Mouse (Mus musculus) heart, embryonic 14.5 days (tissue): Measurements from ENCODE around the gene Dis3l. TPM values are rescaled to one million over a fixed set of nuclear protein-coding genes. Genes with fewer than 3 reads are reported as not detected.

Source experiments
- ATAC-seq: fragments of 200-750 bp; cut with Nextera tagmentation; 2 replicates; pipeline ENCODE4 v1.8.0; 2017; ENCODE audit warnings: low read depth, moderate TSS enrichment; ENCODE audit not compliant: insufficient number of reproducible peaks, insufficient read depth, low FRiP score
- H3K27ac ChIP-seq, 2 experiments: fragments of 200-500 bp in 1 of 2; fragments of 300-500 bp in 1 of 2; sonication (generic) in 1 of 2; replicated peaks in 1 of 2; 2 replicates each; pipeline ENCODE4 v1.5.1; 2012 to 2014; ENCODE audit warnings: low read depth in 2 of 2, low read length in 2 of 2, control low read depth in 1 of 2, mild to moderate bottlenecking in 1 of 2, mixed read lengths in 1 of 2; ENCODE audit not compliant: control insufficient read depth in 1 of 2, insufficient read depth in 1 of 2
- H3K27me3 ChIP-seq: fragments of 300-500 bp; sonication (generic); 2 replicates; pipeline ENCODE4 v1.6.1; 2014; ENCODE audit warnings: mild to moderate bottlenecking, low read length, control low read depth; ENCODE audit not compliant: control insufficient read depth, insufficient read depth
- H3K36me3 ChIP-seq: fragments of 300-500 bp; sonication (generic); 2 replicates; pipeline ENCODE4 v1.6.1; 2014; ENCODE audit warnings: mild to moderate bottlenecking, control low read depth, low read length, mixed read lengths; ENCODE audit not compliant: control insufficient read depth, insufficient read depth
- H3K4me1 ChIP-seq, 2 experiments: fragments of 200-500 bp in 1 of 2; fragments of 300-500 bp in 1 of 2; sonication (generic) in 1 of 2; 2 replicates each; pipeline ENCODE4 v1.6.1; 2012 to 2014; ENCODE audit warnings: low read length in 2 of 2, control low read depth in 1 of 2, mixed read lengths in 1 of 2; ENCODE audit not compliant: control insufficient read depth in 2 of 2, insufficient read depth in 2 of 2
- H3K4me2 ChIP-seq: fragments of 300-500 bp; sonication (generic); 2 replicates; pipeline ENCODE4 v1.6.1; 2014; ENCODE audit warnings: mild to moderate bottlenecking, low read length
- H3K4me3 ChIP-seq, 2 experiments: fragments of 200-500 bp in 1 of 2; fragments of 300-500 bp in 1 of 2; sonication (generic) in 1 of 2; 2 replicates each; pipeline ENCODE4 v1.5.1; 2012 to 2014; ENCODE audit warnings: low read length in 2 of 2, mild to moderate bottlenecking in 2 of 2, control low read depth in 1 of 2, low read depth in 1 of 2, moderate library complexity in 1 of 2; ENCODE audit not compliant: control insufficient read depth in 1 of 2, insufficient read depth in 1 of 2
- H3K9ac ChIP-seq: fragments of 300-500 bp; sonication (generic); 2 replicates; pipeline ENCODE4 v1.6.1; 2014; ENCODE audit warnings: mild to moderate bottlenecking, low read length
- H3K9me3 ChIP-seq: fragments of 300-500 bp; sonication (generic); 2 replicates; pipeline ENCODE4 v1.6.1; 2016; ENCODE audit warnings: low read length, control low read depth; ENCODE audit not compliant: control insufficient read depth
- WGBS: fragments of 180-500 bp; shearing (Covaris S2); extraction: QIAGEN DNeasy Blood & Tissue Kit; methylation state at CpG from one replicate; pipeline ENCODE4 v1.1.7; 2014; 5-methylcytosine and 5-hydroxymethylcytosine counted together
- polyA plus RNA-seq: library from polyadenylated mRNA; unstranded; fragments of >200 nt; fragmentation: Nextera tagmentation; extraction: Ambion mirVana; gene quantifications from 2 replicates; pipeline ENCODE4 v1.2.1, GENCODE M21; 2014

Dis3l gene
- polyA plus RNA-seq, 1 experiment from 2014 or later, result 19.3 TPM

GRCm38 (mm10) chr9:64343656-64344055, 2.6 kb upstream of the Dis3l start:
- Histone ChIP-seq H3K27me3 (no peaks in the 10 kb centered on the region), H3K27ac (no peak overlapping the region), H3K36me3 (no peaks in the 10 kb centered on the region), H3K4me3 (no peak overlapping the region), H3K9me3 (no peaks in the 10 kb centered on the region), H3K9ac (no peak overlapping the region), H3K4me1 (peaks cover 0 to 9% of the 10 kb centered on the region in 2 experiments; a peak in 2 of 4 replicates), H3K4me2 (no peak overlapping the region)
- WGBS, result 80% methylated on average over 2 of the region's 2 CpGs
- no peak for ATAC-seq

- Histone ChIP-seq H3K27ac (peak overlapping the region in 1 of 2 experiments; percentile 99; a peak in 1 of 4 replicates), H3K4me3 (peak overlapping the region in 1 of 2 experiments; percentile 79; a peak in 2 of 4 replicates), H3K9me3 (no peaks in the 10 kb centered on the region), H3K9ac (peak overlapping the region; percentile 99), H3K4me1 (peaks cover 0 to 9% of the 10 kb centered on the region in 2 experiments; a peak in 2 of 4 replicates), H3K36me3 (peaks cover 13% of the 10 kb centered on the region), H3K27me3 (no peaks in the 10 kb centered on the region), H3K4me2 (peak overlapping the region; percentile 86)
- WGBS, result 85% methylated on average over 8 of the region's 8 CpGs
- no peak for ATAC-seq
These were observed 583 bp upstream of the Dis3l start for GRCm38 (mm10) chr9:64341671-64342070.

GRCm38 (mm10) chr9:64340351-64341253, 486 bp downstream of the Dis3l start:
- peak; percentile 91 for ATAC-seq
- H3K4me2 ChIP-seq, result peak overlapping the region; percentile 86
- H3K36me3 ChIP-seq, result peaks cover 23% of the 10 kb centered on the region
- no peaks in the 10 kb centered on the region for H3K27me3 ChIP-seq
- H3K9ac ChIP-seq, result peak overlapping the region; percentile 99
- under 1% methylated on average over 85 of the region's 85 CpGs for WGBS
- peak overlapping the region; percentile 99 for H3K27ac ChIP-seq
- no peaks in the 10 kb centered on the region for H3K9me3 ChIP-seq
- H3K4me3 ChIP-seq, result peak overlapping the region; percentile 61 to 79
- peaks cover 0 to 9% of the 10 kb centered on the region in 2 experiments; a peak in 2 of 4 replicates for H3K4me1 ChIP-seq

GRCm38 (mm10) chr9:64339361-64339760, 1.7 kb downstream of the Dis3l start:
- Histone ChIP-seq H3K4me3 (peak overlapping the region in 1 of 2 experiments; percentile 79; a peak in 1 of 4 replicates), H3K27me3 (no peaks in the 10 kb centered on the region), H3K27ac (peak overlapping the region in 1 of 2 experiments; percentile 99; a peak in 2 of 4 replicates), H3K4me2 (peak overlapping the region; percentile 86), H3K9ac (peak overlapping the region; percentile 99; the same call in 1 of the 2 replicates), H3K36me3 (peaks cover 34% of the 10 kb centered on the region), H3K4me1 (peaks cover 0 to 9% of the 10 kb centered on the region in 2 experiments; a peak in 2 of 4 replicates), H3K9me3 (no peaks in the 10 kb centered on the region)
- WGBS, result 34% methylated on average over 8 of the region's 8 CpGs
- no peak for ATAC-seq

- H3K4me2 ChIP-seq, result no peak overlapping the region
- H3K9ac ChIP-seq, result no peak overlapping the region
- H3K4me1 ChIP-seq, result peaks cover 2 to 13% of the 10 kb centered on the region in 2 experiments; a peak in 3 of 4 replicates
- H3K27me3 ChIP-seq, result no peaks in the 10 kb centered on the region
- H3K36me3 ChIP-seq, result peaks cover 34% of the 10 kb centered on the region
- no peak overlapping the region for H3K27ac ChIP-seq
- no peak for ATAC-seq
- no peak overlapping the region for H3K4me3 ChIP-seq
- H3K9me3 ChIP-seq, result no peaks in the 10 kb centered on the region
- WGBS, result 78% methylated on average over 6 of the region's 6 CpGs
These were observed 5.3 kb downstream of the Dis3l start for GRCm38 (mm10) chr9:64335825-64336224.

- Histone ChIP-seq H3K36me3 (peaks cover 88% of the 10 kb centered on the region), H3K27me3 (no peaks in the 10 kb centered on the region), H3K4me1 (no peaks in the 10 kb centered on the region), H3K9me3 (no peaks in the 10 kb centered on the region), H3K9ac (no peak overlapping the region), H3K27ac (no peak overlapping the region), H3K4me3 (no peak overlapping the region), H3K4me2 (no peak overlapping the region)
- WGBS, result 93% methylated on average over 7 of the region's 7 CpGs
- no peak for ATAC-seq
These were observed 17.1 kb downstream of the Dis3l start for GRCm38 (mm10) chr9:64323976-64324375.

GRCm38 (mm10) chr9:64316986-64317385, 24.1 kb downstream of the Dis3l start:
- 93% methylated on average over 5 of the region's 5 CpGs for WGBS
- no peak for ATAC-seq

More at GRCm38 (mm10) chr9:64316986-64317385, 24.1 kb downstream of the Dis3l start:
- Histone ChIP-seq H3K27ac (no peak overlapping the region), H3K36me3 (peaks cover 81% of the 10 kb centered on the region), H3K4me3 (no peak overlapping the region), H3K9ac (no peak overlapping the region), H3K27me3 (no peaks in the 10 kb centered on the region), H3K4me2 (no peak overlapping the region), H3K9me3 (no peaks in the 10 kb centered on the region), H3K4me1 (no peaks in the 10 kb centered on the region; a peak in 1 of 4 replicates)
